Comparison of ENCODE assay signal across 21 mouse cellular contexts in the genomic region with DNA sequence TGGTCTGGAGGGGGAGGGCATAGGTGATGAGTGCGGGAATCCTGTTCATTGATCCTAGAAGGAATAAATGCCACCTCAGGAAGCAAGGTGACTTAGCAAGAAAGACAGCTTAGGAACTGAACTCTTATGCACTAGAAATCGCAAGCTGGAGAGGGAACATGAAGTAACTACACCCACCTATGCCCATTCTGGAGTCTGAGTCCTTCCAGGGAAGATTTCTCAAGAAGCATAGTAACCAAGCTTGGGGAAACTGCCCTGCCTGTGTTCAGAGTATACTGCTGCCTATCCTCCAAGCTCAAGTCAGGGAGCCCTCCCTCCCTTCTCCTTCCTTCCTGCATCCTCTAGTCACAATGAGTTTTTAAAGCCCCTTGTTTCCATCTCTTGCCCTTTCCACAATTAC.
"Had no signal": no experiment of that assay in that cellular context is flagged by ENCODE, and none has a peak within 500 bp of the region (broad histone marks: within the 10 kb centered on the region; RNA-seq: fewer than 3 reads in every experiment).

No protein-coding gene starts in this region.

- DNase-seq: cerebellum, adult 8-10 months; cerebellum, adult 9-10 months; cerebellum, adult 9-11 months; cerebellum, postnatal 10 days; cerebellum, postnatal 14 days; cerebellum, postnatal 25 days; cerebellum, postnatal 36 days; embryo, embryonic 11 days; forebrain, postnatal 0 days; gastrocnemius, adult 2 months; gastrocnemius, postnatal 10 days; gastrocnemius, postnatal 14 days; gastrocnemius, postnatal 25 days; gastrocnemius, postnatal 36 days; heart, adult 11 months; heart, adult 18-20 months; heart, adult 2 months had no signal

- ATAC-seq: forebrain, embryonic 13.5 days; forebrain, embryonic 14.5 days; forebrain, embryonic 15.5 days; forebrain, embryonic 16.5 days; forebrain, postnatal 0 days had no signal
